Mouse (Mus musculus) hindbrain, embryonic 15.5 days (tissue): ENCODE results near the gene Myo7a. TPM values are rescaled to one million over a fixed set of nuclear protein-coding genes. Genes with fewer than 3 reads are reported as not detected.

Experiments
- polyA plus RNA-seq: library from polyadenylated mRNA; unstranded; fragments of >200 nt; fragmentation: Nextera tagmentation; extraction: Ambion mirVana; gene quantifications from 2 replicates; pipeline ENCODE4 v1.2.1, GENCODE M21; 2015

Myo7a gene
- polyA plus RNA-seq, 1 experiment from 2014 or later, result 19.3 TPM

Other genes starting within 250 kb of the Myo7a start
- gene Gdpd4, start 199.6 kb downstream of the Myo7a start, polyA plus RNA-seq, result not detected in 2 replicates
- gene Omp, start 26.0 kb upstream of the Myo7a start, polyA plus RNA-seq, result 0.56 and 0.62 TPM in 2 replicates
- gene Capn5, start 58.8 kb upstream of the Myo7a start, polyA plus RNA-seq, result 22.9 and 26.5 TPM in 2 replicates
- gene B3gnt6, start 80.0 kb upstream of the Myo7a start, polyA plus RNA-seq, result 0.31 and 0.45 TPM in 2 replicates
- gene Acer3, start 201.7 kb upstream of the Myo7a start, polyA plus RNA-seq, result 26.3 and 28.2 TPM in 2 replicates
- 8.9 and 9.3 TPM in 2 replicates for gene Tsku, start 241.8 kb upstream of the Myo7a start, polyA plus RNA-seq